Mouse (Mus musculus) inflammation-experienced regulatory T-cells, adult 6 months (primary cell): ENCODE results near the gene Pde6d. TPM values are rescaled to one million over a fixed set of nuclear protein-coding genes. Genes with fewer than 3 reads are reported as not detected.
A peak's percentile ranks its signal among the peaks of the same experiment; 100 is the strongest.

ENCODE experiments used
- ATAC-seq: one replicate; pipeline ENCODE4 v1.8.0; 2017
- polyA plus RNA-seq, 3 experiments: library from polyadenylated mRNA; unstranded; fragments of 100-300 nt; shearing (Covaris generic); gene quantifications; one replicate each; pipeline ENCODE4 v1.2.1; 2017

The Pde6d gene
- polyA plus RNA-seq = 10 to 100 TPM; 17.7 to 21.6 (median 18.1) TPM

DNA sequence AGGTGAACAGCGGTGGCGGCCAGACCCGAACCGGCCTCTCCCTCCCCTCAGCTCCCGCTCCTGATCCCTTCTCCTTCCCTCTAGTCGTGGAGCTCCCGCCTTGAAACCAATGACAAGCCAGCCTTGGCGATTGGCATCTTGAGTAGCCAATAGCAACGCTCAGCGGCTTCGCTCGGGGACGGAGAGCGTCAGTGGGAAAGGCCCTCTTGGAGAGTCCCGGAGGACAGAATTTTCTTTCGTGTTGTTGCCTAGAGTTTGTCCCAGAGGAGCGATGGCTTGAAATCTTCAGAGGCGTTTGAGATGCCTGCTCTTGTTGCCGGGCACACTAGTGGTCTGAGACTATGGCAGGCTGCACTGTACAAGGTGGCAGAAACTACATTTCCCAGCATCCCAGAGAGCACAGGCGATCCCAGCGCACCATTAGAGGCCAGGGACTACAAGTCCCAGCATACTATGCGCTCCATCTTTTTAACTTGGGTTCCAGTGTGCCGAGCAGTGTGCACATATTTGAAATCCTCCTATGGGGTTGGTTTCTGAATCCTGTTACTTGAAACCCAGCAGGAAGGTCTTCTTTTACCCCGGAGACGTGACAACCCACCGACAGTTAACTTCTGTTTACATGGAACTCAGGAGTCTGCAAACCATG, at the start of gene Pde6d, which contains the start of gene Cops7b:
Gene Pde6d, minus strand, starts transcription at position 179 of the 646 bp plus-strand sequence.
Gene Cops7b, plus strand, starts transcription at position 454 of the 646 bp plus-strand sequence.
- peak; percentile 92 for ATAC-seq

DNA sequence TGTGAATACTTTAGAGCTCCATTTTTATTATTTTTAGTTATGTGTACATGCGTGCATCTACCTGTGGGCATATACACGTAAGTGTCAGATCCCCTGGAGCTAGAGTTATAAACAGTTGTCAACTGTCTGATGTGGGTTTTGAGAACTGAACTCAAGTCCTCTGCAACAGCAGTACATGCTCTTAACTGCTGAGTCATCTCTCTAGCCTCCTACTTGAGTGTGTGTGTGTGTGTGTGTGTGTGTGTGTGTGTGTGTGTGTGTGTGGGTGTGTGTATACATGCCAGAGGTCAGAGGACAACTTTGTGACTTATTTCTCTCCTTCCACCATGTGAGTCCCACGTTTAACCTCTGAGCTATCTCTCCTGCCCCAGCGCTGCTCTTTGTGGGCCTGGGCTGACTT, 48.1 kb upstream of the Pde6d start:
- ATAC-seq = no peak

- no peak for ATAC-seq
Measured at GRCm38 (mm10) chr1:86629936-86630335, 47.5 kb upstream of the Pde6d start.

- no peak for ATAC-seq
Measured at GRCm38 (mm10) chr1:86628270-86628669, 45.8 kb upstream of the Pde6d start.

DNA sequence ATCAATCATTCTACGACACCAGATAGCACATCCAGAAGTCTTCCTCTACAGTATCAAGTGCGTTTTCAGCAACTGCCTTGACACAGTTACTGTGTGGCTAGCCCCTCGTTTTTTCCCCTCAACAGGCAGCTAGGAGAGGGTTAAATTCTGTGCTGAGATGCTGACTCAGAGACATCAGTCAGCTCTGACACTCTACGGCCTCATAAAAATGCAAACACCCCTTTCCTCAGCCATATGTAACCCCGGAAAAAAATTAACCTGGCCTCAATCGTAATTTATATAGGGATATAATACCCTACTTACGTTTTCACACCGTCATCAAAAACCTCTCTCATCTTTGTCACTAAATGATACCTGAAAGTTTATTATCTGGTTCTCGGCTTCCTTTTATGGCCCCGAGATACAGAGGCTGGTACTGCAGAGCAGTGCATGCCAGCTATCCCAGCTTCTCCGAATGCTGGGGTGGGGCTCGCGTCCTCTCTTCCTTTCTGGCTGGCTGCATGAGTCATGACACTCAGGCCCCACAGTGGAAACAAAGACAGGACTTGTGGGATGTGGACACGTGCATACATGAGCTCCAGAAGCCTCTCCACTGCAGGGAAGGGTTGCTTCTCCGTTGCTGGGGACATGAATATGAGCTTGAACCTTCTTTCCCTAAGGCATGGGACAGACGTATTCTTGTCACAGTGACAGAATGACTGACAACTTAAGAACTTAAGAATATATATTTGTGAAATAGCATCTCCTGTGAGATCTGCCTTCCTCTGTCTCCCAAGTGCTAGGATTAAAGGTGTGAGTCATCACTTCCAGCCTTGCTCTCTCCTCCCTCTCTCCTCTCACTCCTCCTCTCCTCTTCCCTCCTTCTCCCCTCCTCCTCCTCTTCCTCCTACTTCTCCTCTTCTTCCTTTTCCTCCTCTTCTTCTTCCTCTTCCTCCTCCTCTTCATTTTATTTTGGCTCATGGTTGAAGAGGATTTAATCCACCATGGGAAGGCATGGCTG, 40.9 kb upstream of the Pde6d start:
- no peak for ATAC-seq

DNA sequence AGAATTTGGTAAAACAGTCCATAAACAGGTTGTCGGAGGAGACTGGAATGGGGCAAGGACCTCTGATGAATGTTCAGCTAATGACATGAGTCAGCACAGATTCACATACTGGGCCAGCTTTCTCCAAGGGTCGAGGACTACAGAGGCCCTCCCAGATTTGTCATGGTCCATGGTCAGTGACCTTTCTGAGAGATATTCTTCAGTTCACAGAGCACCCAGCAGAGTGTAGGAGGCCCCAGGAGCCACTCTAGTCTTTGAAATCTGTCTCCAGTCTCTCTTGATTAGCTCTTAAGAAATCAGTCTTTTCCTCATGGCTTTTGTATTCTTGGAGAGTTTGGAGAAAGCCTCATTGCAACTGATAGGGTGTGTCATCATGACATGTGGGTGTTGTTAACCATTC, 39.9 kb upstream of the Pde6d start:
- no peak for ATAC-seq

DNA sequence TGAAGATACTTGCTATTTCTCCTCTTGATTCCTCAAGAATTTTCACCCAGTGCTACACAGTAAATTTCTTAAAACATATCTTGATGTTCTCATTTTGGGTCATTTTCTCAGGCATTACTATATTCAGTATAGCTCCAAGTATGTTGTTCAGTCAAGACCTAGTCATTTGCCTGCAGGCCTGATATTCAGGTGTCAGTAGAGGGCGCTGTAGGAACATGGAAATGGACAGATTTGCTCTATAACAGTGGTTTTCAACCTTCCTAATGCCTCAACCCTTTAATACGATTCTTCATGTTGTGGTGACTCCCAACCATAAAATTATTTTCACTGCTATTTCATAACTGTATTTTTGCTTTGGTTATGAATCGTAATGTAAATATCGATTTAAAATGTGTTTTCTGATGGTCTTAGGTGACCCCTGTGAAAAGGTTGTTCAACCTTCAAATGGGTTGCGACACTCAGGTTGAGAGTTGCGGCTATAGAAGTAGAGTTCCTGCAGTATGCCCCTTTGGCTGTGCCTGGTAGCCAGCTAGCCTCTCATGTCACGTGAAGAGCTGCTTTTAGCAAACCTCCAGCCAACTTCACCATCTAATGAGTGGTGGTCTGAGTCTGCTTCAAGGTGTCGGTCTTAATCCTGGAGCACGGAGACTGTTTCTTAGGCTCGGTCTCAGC, 36.2 kb upstream of the Pde6d start:
- ATAC-seq = no peak

- peak; percentile 46 for ATAC-seq
Measured at GRCm38 (mm10) chr1:86614269-86614668, 31.8 kb upstream of the Pde6d start.

DNA sequence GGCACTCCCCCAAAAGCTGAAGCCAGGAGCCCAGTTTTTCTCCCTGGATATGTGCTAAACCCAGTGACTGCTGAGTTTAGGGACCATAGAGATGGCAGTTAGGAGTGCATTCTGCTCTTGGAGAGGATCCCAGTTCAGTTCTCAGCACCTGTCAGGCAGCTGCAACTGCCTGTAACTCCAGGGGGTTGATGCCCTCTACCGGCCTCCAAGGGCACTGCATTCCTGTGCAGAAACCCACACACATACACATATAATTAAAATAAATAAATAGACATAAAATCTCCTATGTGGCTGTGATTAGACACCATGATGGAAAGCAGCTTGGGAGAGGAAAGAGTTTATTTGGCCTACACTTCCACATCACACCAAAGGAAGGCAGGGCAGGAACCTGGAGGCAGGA, 29.7 kb upstream of the Pde6d start:
- ATAC-seq = no peak

DNA sequence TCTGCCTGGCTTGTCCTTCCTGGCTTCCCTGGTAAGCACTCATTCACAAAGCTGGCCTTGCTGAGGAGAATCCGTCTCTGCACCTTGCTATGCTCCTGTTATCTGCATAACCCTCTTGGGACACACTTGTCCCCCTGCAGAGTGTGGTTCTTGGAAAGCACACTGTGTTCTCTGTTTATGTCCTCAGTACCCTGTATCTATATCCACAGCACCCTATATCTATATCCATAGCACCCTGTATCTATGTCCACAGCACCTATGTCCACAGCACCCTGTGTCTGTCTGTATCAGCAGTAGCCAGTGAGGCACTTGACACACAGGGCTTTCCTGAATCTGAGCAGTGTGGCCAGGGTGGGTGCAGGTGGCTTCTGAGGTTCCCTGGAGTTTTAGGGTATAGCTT, 28.5 kb upstream of the Pde6d start:
- no peak for ATAC-seq

DNA sequence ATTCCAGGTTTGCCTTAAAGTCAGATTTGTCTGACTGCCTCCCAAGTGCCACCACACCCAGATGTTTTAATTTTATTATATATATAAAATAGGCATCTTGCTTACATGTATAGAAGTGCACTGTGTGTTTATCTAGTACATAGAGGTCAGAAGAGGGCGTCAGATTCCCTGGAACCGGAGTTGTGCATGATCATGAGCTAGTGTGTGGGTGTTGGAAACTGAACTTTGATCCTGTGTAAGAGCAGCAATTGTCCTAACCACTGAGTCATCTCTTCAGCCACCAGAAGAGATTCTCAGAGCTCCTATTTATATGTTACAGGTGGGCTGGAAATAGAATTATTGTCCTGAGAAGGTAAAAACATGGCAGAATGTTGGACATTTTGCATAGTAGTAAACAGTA, 17.7 kb upstream of the Pde6d start:
- no peak for ATAC-seq

GRCm38 (mm10) chr1:86598516-86598915, 16.1 kb upstream of the Pde6d start:
- peak; percentile 21 for ATAC-seq

DNA sequence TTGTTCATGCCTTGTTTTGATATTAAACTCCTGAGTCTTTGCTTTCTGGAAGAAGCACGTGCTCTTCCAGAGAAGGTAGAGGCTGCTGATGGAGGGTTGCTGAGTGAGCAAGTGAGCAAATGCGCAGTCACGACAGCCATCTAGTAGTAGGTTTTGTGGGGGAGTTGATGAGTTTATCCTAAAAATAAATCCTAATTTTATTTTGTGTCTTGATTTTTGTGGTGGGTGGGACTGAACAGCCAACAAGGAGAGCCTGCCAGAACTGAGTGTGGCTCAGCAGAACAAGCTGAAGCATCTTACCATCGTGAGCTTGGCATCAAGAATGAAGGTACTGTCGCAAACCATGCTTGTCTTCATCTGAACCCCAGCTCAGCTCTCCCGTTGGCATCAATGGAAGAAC, 14.1 kb upstream of the Pde6d start:
- ATAC-seq = no peak

DNA sequence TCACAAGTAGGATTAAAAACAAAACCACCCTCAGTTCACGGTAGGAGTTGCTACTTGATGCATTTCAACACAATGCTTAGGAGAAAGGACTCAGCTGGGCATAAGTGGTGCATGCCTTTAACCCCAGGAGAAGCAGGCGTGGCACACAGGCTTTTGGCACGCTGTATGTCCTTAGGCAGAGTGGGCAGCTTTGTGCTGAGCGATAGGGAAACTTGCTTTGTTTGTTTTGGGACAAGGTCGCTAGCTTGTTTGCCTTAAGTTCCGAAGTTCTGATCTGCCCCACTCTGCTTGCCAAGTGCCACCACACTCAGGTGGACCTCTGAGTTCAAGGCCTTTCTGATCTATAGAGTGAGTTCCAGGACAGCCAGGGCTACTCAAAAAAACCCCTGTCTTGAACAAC, 12.9 kb upstream of the Pde6d start:
- ATAC-seq = no peak

- no peak for ATAC-seq
Measured at GRCm38 (mm10) chr1:86594539-86594938, 12.1 kb upstream of the Pde6d start.

GRCm38 (mm10) chr1:86586992-86587391, 4.6 kb upstream of the Pde6d start:
- peak; percentile 23 for ATAC-seq

DNA sequence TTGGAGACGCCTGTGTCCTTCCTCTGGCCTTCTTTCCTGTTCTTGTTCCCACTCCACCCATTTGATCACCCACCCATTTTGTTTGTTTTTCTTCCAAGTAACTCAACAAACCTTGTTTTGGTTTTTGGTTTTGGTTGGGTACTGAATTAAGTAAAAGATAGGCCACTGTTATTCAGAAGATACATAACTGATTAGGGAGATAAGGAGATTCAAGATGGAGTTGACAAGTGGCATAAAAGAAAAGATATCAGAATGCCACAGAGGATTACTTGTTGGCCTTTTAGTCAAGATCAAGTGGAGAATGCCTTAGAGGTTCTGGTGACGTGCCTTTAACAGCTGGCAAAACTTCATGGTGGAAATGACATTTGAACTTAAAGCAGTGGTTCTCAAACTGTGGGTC, 1.3 kb upstream of the Pde6d start:
- no peak for ATAC-seq

GRCm38 (mm10) chr1:86581692-86582450, 558 bp downstream of the Pde6d start:
- ATAC-seq = peak; percentile 66

DNA sequence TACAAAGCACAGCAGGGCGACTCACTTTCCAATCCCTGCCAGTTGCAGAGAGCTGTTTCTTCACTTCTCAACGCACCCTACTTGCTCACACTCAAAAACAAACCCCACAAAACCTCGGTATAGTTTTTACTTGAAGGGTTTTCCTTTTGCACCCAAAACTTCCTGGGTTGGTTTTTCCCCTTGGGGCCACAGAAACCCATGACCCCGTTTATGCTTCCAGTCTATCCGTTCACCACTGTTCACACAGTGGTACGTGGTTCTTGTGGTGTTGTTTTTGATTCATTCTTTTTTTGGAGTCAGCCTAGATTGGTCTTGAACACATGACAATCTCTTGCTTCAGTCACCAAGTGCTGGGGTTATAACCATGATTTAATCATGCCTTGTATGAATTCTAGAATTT, 2.0 kb downstream of the Pde6d start:
- no peak for ATAC-seq

GRCm38 (mm10) chr1:86571941-86572340, 10.5 kb downstream of the Pde6d start:
- ATAC-seq = no peak

DNA sequence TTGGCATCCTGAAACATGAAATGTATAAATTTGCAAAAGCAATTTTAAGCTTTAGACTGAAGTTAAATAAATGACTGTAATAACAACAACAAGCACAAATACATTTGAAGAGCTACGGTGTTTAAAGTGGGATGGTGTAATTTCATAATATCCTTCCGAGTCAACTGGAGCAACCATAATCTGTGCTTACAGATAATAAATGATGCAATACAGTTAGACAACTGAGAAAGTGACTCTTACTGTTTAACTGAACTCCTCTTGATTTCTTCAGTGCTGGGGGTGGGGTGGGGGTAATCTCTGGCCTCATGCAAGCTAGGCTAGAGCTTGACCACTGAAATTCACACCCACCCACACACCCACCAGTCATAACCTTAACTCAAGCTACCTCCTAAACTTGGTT, 11.0 kb downstream of the Pde6d start:
- ATAC-seq = no peak

DNA sequence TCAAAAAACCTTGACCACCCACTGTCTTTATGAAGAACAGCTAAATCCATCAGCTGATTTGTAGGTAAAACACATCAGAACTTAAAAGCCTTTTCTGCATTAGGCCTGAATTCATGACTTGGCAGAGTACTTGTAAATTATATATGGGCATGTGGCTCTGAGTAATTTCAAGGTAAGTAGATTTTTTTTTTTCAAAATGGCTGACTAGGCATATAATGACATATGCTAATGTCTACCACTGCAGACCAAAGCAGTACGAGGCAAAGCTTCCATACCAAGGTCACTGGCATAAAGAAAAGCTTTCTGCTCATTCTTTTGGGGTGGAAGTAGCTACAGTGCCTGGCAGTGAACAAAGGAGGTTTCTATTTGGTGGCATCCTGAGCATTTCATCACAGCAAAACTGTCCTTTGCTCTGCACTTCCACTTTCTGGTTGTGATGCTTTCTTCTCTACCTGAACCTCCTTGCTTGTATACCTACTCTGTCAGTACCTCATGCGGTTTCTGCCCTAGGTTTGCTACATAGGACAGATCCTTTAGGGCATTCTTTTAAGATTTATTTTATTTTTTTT, 13.1 kb downstream of the Pde6d start:
- no peak for ATAC-seq
